ENCODE assay signal across 8 mouse cellular contexts in the genomic region with DNA sequence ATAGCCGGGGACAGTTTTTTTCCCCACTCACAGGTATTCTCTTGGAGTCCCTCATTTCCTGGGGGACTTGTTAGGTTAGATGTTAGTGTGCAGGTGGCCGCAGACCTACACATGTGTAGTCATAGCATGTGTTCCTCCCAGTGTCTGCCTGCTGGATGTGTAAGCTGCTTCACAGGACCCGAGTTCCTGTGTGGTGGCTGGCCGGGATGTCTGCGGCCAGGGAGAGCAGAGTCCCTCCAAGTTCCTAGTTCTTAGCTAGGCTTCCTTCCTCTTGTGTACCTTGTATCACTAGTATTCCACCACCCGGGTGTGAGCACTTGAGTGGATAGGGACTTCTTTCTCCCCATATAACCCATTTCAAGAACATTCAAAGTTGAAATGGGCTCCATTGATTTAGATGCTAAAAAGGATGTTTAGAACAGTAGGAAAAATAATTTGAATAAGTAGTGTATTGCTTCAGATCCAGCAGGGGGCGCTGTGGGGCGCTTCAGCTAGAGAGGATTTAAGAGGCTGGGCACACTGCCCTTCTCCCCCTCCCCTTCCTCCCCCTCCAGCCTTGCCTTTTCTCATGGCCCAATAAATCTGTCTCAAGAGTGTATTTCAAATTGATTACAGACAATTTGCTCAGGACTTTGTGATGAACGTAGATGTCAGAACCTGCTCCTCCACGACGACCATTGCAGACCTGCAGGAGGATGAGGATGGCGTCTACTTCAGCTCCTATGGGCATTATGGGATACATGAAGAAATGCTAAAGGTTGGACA. TPM values are rescaled to one million over a fixed set of nuclear protein-coding genes. Genes with fewer than 3 reads are reported as not detected.
DNase-seq lines count a peak whose midpoint lies in the region; ATAC-seq and TF ChIP-seq lines count a peak whose summit lies in the region.

No protein-coding gene starts in this region.

- DNase-seq in heart, adult 11 months: peak; percentile 86
- DNase-seq in heart, adult 9 months (ENCODE audit: low spot score in 2 of 2): no peak
- peak; percentile 65 for DNase-seq in 3T3-L1 (ENCODE audit: low read depth, low spot score)
- peak; percentile 42 for DNase-seq in adrenal gland, adult 8-10 months
- DNase-seq in embryonic facial prominence, embryonic 14.5 days (ENCODE audit: low spot score): peak; percentile 76
- peak; percentile 28 for DNase-seq in hindlimb bud, embryonic 11.5 days (ENCODE audit: extremely low spot score, low read depth, low spot score)
- DNase-seq in lung, postnatal 36 days: peak; percentile 44

- H3K27me3 ChIP-seq in embryonic facial prominence, embryonic 14.5 days (replicated peaks; ENCODE audit: control insufficient read depth, insufficient read depth, low read length): no peaks in the 10 kb centered on the region
- H3K27me3 ChIP-seq in small intestine, adult 2 months (ENCODE audit: control insufficient read depth, insufficient read depth, low read length): no peaks in the 10 kb centered on the region

- H3K9me3 ChIP-seq in embryonic facial prominence, embryonic 14.5 days (ENCODE audit: control insufficient read depth, low read length): no peaks in the 10 kb centered on the region

- no peak overlapping the region for H3K4me2 ChIP-seq in embryonic facial prominence, embryonic 14.5 days (ENCODE audit: low read depth, low read length)

- H3K4me1 ChIP-seq in embryonic facial prominence, embryonic 14.5 days (ENCODE audit: control insufficient read depth, insufficient read depth, low read length): no peaks in the 10 kb centered on the region
- H3K4me1 ChIP-seq in small intestine, adult 2 months (ENCODE audit: control insufficient read depth, insufficient read depth, insufficient read length, low read length): no peaks in the 10 kb centered on the region

- no peak for ATAC-seq in embryonic facial prominence, embryonic 14.5 days (ENCODE audit: low read depth)

- H3K27ac ChIP-seq in embryonic facial prominence, embryonic 14.5 days (replicated peaks; ENCODE audit: low read depth, low read length): no peak overlapping the region
- no peak overlapping the region for H3K27ac ChIP-seq in small intestine, adult 2 months (ENCODE audit: insufficient read depth, low read depth, low read length)

- 72% methylated on average over 12 of the region's 12 CpGs for WGBS in embryonic facial prominence, embryonic 14.5 days
- WGBS in small intestine, adult 2 months: 68% methylated on average over 12 of the region's 12 CpGs

- H3K4me3 ChIP-seq in embryonic facial prominence, embryonic 14.5 days (ENCODE audit: low read depth, low read length): no peak overlapping the region
- H3K4me3 ChIP-seq in small intestine, adult 2 months (ENCODE audit: low read depth, low read length): no peak overlapping the region

- TF ChIP-seq CTCF in small intestine, adult 2 months (IDR thresholded peaks at IDR 0.05; ENCODE audit: extremely low read depth, insufficient read length, insufficient replicate concordance, low read depth, low read length): peak; percentile 81; the same call in 1 of the 2 replicates

- no peak for TF ChIP-seq POLR2A in small intestine, adult 2 months (IDR thresholded peaks at IDR 0.05; ENCODE audit: low read depth, low read length)

- H3K9ac ChIP-seq in embryonic facial prominence, embryonic 14.5 days (ENCODE audit: low read depth, low read length): no peak overlapping the region

- H3K36me3 ChIP-seq in embryonic facial prominence, embryonic 14.5 days (ENCODE audit: control insufficient read depth, insufficient read depth, low read length): peaks cover 77% of the 10 kb centered on the region
- H3K36me3 ChIP-seq in small intestine, adult 2 months (ENCODE audit: control insufficient read depth, insufficient read depth, low read length): peaks cover 23% of the 10 kb centered on the region

RNA-seq across cellular contexts. Expression of gene Prmt3, which starts 8.7 kb away (rescaled TPM):
- 10 to 100 TPM; 35.2 to 53.3 (median 42.3) TPM for total RNA-seq in adrenal gland, adult 8-10 months (2022)
- 53.0 and 57.8 TPM in 2 replicates for polyA plus RNA-seq in embryonic facial prominence, embryonic 14.5 days (2014; fragmentation: Nextera tagmentation; extraction: Ambion mirVana)
- polyA plus RNA-seq in small intestine, adult 2 months (2012; rRNA removed): 11.6 and 14.5 TPM in 2 replicates

RNA-seq across cellular contexts. Expression of gene Htatip2, which starts 27.9 kb away (rescaled TPM):
- total RNA-seq in adrenal gland, adult 8-10 months (2022): 10 to 100 TPM; 47.5 to 55.6 (median 50.7) TPM
- polyA plus RNA-seq in embryonic facial prominence, embryonic 14.5 days (2014; fragmentation: Nextera tagmentation; extraction: Ambion mirVana): 10.5 TPM in 2 replicates
- polyA plus RNA-seq in small intestine, adult 2 months (2012; rRNA removed): 8.0 and 8.9 TPM in 2 replicates

Comparison
In these comparisons a context has a peak if more than half of its experiments do, and no peak if none do; other contexts are left out.
1. DNase-seq: peak in heart, adult 11 months (single experiment), 3T3-L1 (single experiment), adrenal gland, adult 8-10 months (single experiment), embryonic facial prominence, embryonic 14.5 days (single experiment), hindlimb bud, embryonic 11.5 days (single experiment) and lung, postnatal 36 days (single experiment); none in heart, adult 9 months (0 of 2).